Mouse (Mus musculus): ENCODE results near the gene Col5a1. TPM values are rescaled to one million over a fixed set of nuclear protein-coding genes. Genes with fewer than 3 reads are reported as not detected.

Gene Col5a1
- polyA plus RNA-seq, 1 experiment, result 37.9 TPM

DNA sequence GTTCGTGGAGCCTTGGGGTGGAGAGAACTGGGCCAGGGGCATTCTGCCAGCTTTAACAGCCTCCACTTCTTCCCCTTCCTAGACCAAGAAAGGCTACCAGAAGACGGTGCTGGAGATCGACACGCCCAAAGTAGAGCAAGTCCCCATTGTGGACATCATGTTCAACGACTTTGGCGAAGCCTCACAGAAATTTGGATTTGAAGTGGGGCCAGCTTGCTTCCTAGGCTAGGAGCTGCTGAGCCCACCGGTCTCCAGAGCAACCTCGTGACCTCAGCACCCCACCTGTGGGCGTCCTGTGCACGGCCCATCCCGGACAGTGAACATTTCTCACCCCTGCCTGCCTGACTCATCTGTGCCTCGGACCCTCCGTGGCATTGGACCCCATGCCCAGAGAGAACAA, 150.6 kb downstream of the Col5a1 start:
- H3K79me3 ChIP-seq (ENCODE audit: low read depth), result no peaks in the 10 kb centered on the region
- H3K4me3 ChIP-seq (ENCODE audit: insufficient read depth, poor library complexity, severe bottlenecking), result no peak overlapping the region
- H3ac ChIP-seq (ENCODE audit: control insufficient read depth, insufficient read length, low read depth), result no peak overlapping the region
- no peak for TF ChIP-seq USF1 (IDR thresholded peaks at IDR 0.05; ENCODE audit: low read depth)
- no peaks in the 10 kb centered on the region for H3K79me2 ChIP-seq (ENCODE audit: control insufficient read depth, insufficient read depth)
- H3K36me3 ChIP-seq (ENCODE audit: control insufficient read depth, insufficient read depth), result peaks cover 71% of the 10 kb centered on the region
- no peaks in the 10 kb centered on the region for H3K27me3 ChIP-seq (ENCODE audit: control insufficient read depth, insufficient read depth, insufficient read length)

DNA sequence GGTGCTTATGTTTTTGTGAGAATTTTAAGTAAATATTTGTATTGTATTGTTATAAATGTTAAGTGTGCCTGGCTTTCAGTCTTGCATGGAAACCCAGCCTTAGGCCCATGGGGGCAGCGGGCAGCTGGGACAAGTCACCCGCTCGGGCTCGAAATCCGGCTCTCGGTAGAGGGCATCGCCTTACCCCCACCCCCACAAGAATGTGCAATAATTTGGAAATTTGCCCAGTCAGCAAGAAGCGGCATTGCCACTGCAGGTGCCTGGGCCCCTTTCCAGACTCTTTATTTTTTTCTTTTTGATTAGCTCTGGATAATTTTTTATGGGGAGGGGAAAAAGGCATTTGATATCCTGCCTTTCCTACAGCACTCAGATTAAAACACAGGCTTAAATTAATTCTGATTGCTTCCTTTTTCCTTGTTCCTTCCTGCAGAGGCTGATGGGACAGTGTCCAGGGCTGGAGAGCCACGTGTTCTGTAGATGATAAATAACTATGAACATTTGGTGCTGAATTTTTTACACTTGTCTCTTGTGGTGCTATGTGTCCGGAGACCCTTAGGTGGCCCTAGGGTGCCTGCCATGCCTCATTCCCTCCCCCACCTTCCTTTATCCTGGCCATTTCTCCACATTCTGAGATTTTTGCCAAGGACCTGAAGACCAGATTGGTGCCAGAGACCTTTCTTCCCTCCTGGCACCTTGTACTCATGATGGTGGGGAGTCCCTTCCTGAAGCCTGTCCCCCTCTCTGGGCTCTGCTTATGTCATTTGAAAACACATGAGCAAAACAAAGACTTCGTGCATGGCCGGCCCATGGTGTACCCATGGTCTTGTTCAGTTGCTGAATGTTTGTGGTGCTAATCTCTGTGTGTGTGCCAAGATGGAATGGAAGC, 151.5 kb downstream of the Col5a1 start:
- TF ChIP-seq CEBPB (IDR thresholded peaks at IDR 0.05; ENCODE audit: low read depth) (no peak), MYOG (IDR thresholded peaks at IDR 0.05; ENCODE audit: control insufficient read depth, extremely low read depth, insufficient read length) (no peak), MYOD1 (IDR thresholded peaks at IDR 0.05; ENCODE audit: control insufficient read depth, insufficient read length, low read depth) (no peak), CTCF (IDR thresholded peaks at IDR 0.05; ENCODE audit: control insufficient read depth, insufficient read depth, insufficient read length) (no peak), FOSL1 (IDR thresholded peaks at IDR 0.05; ENCODE audit: insufficient read depth, low read length, poor library complexity, severe bottlenecking) (no peak), MAX (IDR thresholded peaks at IDR 0.05) (no peak), USF1 (IDR thresholded peaks at IDR 0.05; ENCODE audit: low read depth) (no peak)
- H3K36me3 ChIP-seq (ENCODE audit: control insufficient read depth, insufficient read depth), result peaks cover 61% of the 10 kb centered on the region
- no peaks in the 10 kb centered on the region for H3K27me3 ChIP-seq (ENCODE audit: control insufficient read depth, insufficient read depth, insufficient read length)
- no peaks in the 10 kb centered on the region for H3K79me2 ChIP-seq (ENCODE audit: control insufficient read depth, insufficient read depth)
- H3K79me3 ChIP-seq (ENCODE audit: low read depth), result no peaks in the 10 kb centered on the region
- no peak overlapping the region for H3ac ChIP-seq (ENCODE audit: control insufficient read depth, insufficient read length, low read depth)
- no peak overlapping the region for H3K4me3 ChIP-seq (ENCODE audit: insufficient read depth, poor library complexity, severe bottlenecking)

DNA sequence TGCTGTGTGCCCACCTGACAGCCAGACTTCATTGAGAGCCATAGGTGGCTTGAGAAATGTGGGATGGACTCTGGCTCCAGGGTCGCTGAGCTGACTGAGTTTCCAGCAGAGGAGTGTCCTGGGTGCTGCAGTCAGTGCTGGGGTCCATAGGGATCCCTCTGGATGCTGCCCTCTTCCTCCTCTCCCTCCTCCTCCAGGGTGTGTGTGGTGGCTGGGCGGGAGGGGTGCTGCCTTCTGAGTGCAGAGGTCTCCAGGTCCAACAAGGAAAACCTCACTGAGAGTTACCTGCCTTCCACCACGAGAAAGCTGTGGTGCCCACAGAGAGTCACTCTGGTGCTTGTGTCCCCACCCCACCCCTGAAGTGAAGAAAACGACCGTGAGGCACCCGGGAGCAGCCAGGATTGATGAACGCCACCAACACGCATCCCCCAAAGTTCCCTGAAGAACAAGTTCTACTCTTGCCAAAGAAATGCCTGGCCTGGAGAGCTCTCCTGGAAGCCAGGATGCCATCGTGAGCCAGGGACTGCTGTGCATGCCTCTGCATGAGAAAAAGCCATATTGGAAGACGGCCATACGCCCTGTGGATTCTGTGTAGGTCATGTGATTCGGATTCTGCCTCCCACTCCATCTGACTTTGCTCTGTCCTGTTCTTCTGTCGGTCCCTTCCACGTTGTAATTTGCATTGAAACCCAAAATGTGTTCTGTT, 152.3 kb downstream of the Col5a1 start:
- Histone ChIP-seq H3K79me2 (ENCODE audit: control insufficient read depth, insufficient read depth) (no peaks in the 10 kb centered on the region), H3ac (ENCODE audit: control insufficient read depth, insufficient read length, low read depth) (no peak overlapping the region), H3K79me3 (ENCODE audit: low read depth) (no peaks in the 10 kb centered on the region), H3K4me3 (ENCODE audit: insufficient read depth, poor library complexity, severe bottlenecking) (no peak overlapping the region), H3K36me3 (ENCODE audit: control insufficient read depth, insufficient read depth) (peaks cover 54% of the 10 kb centered on the region), H3K27me3 (ENCODE audit: control insufficient read depth, insufficient read depth, insufficient read length) (no peaks in the 10 kb centered on the region)
- TF ChIP-seq FOSL1 (IDR thresholded peaks at IDR 0.05; ENCODE audit: insufficient read depth, low read length, poor library complexity, severe bottlenecking) (no peak), CTCF (IDR thresholded peaks at IDR 0.05; ENCODE audit: control insufficient read depth, insufficient read depth, insufficient read length) (no peak), CEBPB (IDR thresholded peaks at IDR 0.05; ENCODE audit: low read depth) (no peak), MYOG (IDR thresholded peaks at IDR 0.05; ENCODE audit: control insufficient read depth, extremely low read depth, insufficient read length) (no peak), MAX (IDR thresholded peaks at IDR 0.05) (no peak), USF1 (IDR thresholded peaks at IDR 0.05; ENCODE audit: low read depth) (no peak), MYOD1 (IDR thresholded peaks at IDR 0.05; ENCODE audit: control insufficient read depth, insufficient read length, low read depth) (no peak)

DNA sequence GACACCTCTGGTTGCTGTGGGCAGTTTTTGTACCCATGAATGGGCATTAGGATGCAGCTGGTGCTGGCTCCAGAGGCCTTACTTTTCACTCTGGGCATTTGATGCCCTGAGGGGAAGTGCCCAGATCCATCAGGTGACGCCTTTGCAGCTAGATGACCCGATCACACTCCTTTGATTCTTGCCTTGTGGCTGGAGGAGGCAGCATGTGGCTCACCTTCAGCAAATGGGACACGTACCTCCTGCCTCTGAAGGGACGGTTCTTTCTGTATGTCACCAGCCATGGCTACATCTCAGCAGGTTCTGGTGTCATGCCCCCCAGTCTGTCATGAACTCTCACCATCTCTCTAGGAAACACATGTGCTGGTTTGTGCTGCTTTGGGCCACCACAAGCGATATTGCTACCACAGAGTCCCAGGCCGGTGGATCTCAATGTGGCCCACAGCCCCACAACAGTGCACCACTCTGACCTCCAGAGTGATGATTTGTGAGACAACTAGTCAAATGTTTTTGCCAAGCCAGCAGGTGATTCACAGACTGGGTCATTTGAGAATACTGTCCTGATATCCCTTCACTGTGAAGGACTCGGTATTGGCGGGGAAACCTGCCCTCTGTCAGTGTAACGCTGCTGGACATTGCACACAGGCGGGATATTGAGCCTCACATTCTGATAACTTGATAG, 153.6 kb downstream of the Col5a1 start:
- Histone ChIP-seq H3K4me3 (ENCODE audit: insufficient read depth, poor library complexity, severe bottlenecking) (no peak overlapping the region), H3K27me3 (ENCODE audit: control insufficient read depth, insufficient read depth, insufficient read length) (no peaks in the 10 kb centered on the region), H3ac (ENCODE audit: control insufficient read depth, insufficient read length, low read depth) (no peak overlapping the region), H3K79me3 (ENCODE audit: low read depth) (no peaks in the 10 kb centered on the region), H3K36me3 (ENCODE audit: control insufficient read depth, insufficient read depth) (peaks cover 41% of the 10 kb centered on the region), H3K79me2 (ENCODE audit: control insufficient read depth, insufficient read depth) (no peaks in the 10 kb centered on the region)
- TF ChIP-seq USF1 (IDR thresholded peaks at IDR 0.05; ENCODE audit: low read depth) (no peak), MYOD1 (IDR thresholded peaks at IDR 0.05; ENCODE audit: control insufficient read depth, insufficient read length, low read depth) (no peak), FOSL1 (IDR thresholded peaks at IDR 0.05; ENCODE audit: insufficient read depth, low read length, poor library complexity, severe bottlenecking) (no peak), CTCF (IDR thresholded peaks at IDR 0.05; ENCODE audit: control insufficient read depth, insufficient read depth, insufficient read length) (no peak), MAX (IDR thresholded peaks at IDR 0.05) (no peak), CEBPB (IDR thresholded peaks at IDR 0.05; ENCODE audit: low read depth) (no peak), MYOG (IDR thresholded peaks at IDR 0.05; ENCODE audit: control insufficient read depth, extremely low read depth, insufficient read length) (no peak)

DNA sequence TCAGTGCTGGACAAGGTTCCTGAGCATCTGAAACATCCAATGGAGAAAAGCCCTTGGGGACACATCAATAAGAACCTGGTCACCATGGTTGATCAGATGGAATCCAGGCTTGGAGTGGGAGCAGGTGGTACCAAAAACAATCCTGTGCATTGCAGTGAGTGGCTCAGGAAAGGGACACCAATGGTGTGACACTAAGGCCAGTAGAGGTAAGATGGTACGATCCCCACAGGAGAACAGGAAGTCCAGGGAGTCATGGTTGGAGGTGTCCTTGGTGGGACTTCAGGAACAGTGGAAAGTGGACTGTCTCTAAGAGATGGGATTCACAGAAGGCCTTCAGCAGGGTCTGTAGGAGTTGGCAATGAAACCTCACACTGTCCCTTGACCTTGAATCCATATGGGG, 154.2 kb downstream of the Col5a1 start:
- peaks cover 34% of the 10 kb centered on the region for H3K36me3 ChIP-seq (ENCODE audit: control insufficient read depth, insufficient read depth)
- H3K27me3 ChIP-seq (ENCODE audit: control insufficient read depth, insufficient read depth, insufficient read length), result no peaks in the 10 kb centered on the region
- no peaks in the 10 kb centered on the region for H3K79me2 ChIP-seq (ENCODE audit: control insufficient read depth, insufficient read depth)
- TF ChIP-seq CEBPB (IDR thresholded peaks at IDR 0.05; ENCODE audit: low read depth), result no peak
- no peak for TF ChIP-seq MYOD1 (IDR thresholded peaks at IDR 0.05; ENCODE audit: control insufficient read depth, insufficient read length, low read depth)
- no peak for TF ChIP-seq FOSL1 (IDR thresholded peaks at IDR 0.05; ENCODE audit: insufficient read depth, low read length, poor library complexity, severe bottlenecking)
- TF ChIP-seq MAX (IDR thresholded peaks at IDR 0.05), result no peak
- no peak for TF ChIP-seq USF1 (IDR thresholded peaks at IDR 0.05; ENCODE audit: low read depth)
- no peak for TF ChIP-seq CTCF (IDR thresholded peaks at IDR 0.05; ENCODE audit: control insufficient read depth, insufficient read depth, insufficient read length)
- TF ChIP-seq MYOG (IDR thresholded peaks at IDR 0.05; ENCODE audit: control insufficient read depth, extremely low read depth, insufficient read length), result no peak
- H3K4me3 ChIP-seq (ENCODE audit: insufficient read depth, poor library complexity, severe bottlenecking), result no peak overlapping the region
- no peak overlapping the region for H3ac ChIP-seq (ENCODE audit: control insufficient read depth, insufficient read length, low read depth)
- no peaks in the 10 kb centered on the region for H3K79me3 ChIP-seq (ENCODE audit: low read depth)

All from C2C12 (cell line).